Mouse (Mus musculus): ENCODE data around the gene Arap2. TPM values are rescaled to one million over a fixed set of nuclear protein-coding genes. Genes with fewer than 3 reads are reported as not detected.

The Arap2 gene
- polyA plus RNA-seq, 1 experiment = 12.0 TPM

GRCm38 (mm10) chr5:62763046-62763445 is 2.9 kb downstream of the Arap2 start:
- WGBS = 56% methylated on average over 1 of the region's 1 CpGs
- H3K4me3 ChIP-seq (ENCODE audit: control insufficient read depth, insufficient read depth, low read length) = no peak overlapping the region
- H3K27me3 ChIP-seq (ENCODE audit: control insufficient read depth, insufficient read depth, low read length) = no peaks in the 10 kb centered on the region
- H3K36me3 ChIP-seq (ENCODE audit: control insufficient read depth, insufficient read depth, low read length) = no peaks in the 10 kb centered on the region
- H3K27ac ChIP-seq (ENCODE audit: control insufficient read depth, insufficient read depth, low read length) = no peak overlapping the region
- H3K4me1 ChIP-seq (replicated peaks; ENCODE audit: control insufficient read depth, insufficient read depth, low read length) = peaks cover 25% of the 10 kb centered on the region
- TF ChIP-seq POLR2A (IDR thresholded peaks at IDR 0.05; ENCODE audit: control insufficient read depth, extremely low read depth, insufficient read depth, low read length, poor library complexity) (no peak), CTCF (IDR thresholded peaks at IDR 0.05; ENCODE audit: borderline replicate concordance, control insufficient read depth, extremely low read depth, insufficient read depth, low read length, poor library complexity) (no peak)
- no peak for DNase-seq

- Histone ChIP-seq H3K27ac (ENCODE audit: control insufficient read depth, insufficient read depth, low read length) (no peak overlapping the region; the same call in 1 of the 2 replicates), H3K4me3 (ENCODE audit: control insufficient read depth, insufficient read depth, low read length) (no peak overlapping the region), H3K4me1 (replicated peaks; ENCODE audit: control insufficient read depth, insufficient read depth, low read length) (peaks cover 25% of the 10 kb centered on the region), H3K27me3 (ENCODE audit: control insufficient read depth, insufficient read depth, low read length) (no peaks in the 10 kb centered on the region), H3K36me3 (ENCODE audit: control insufficient read depth, insufficient read depth, low read length) (no peaks in the 10 kb centered on the region)
- TF ChIP-seq CTCF (IDR thresholded peaks at IDR 0.05; ENCODE audit: borderline replicate concordance, control insufficient read depth, extremely low read depth, insufficient read depth, low read length, poor library complexity) (no peak), POLR2A (IDR thresholded peaks at IDR 0.05; ENCODE audit: control insufficient read depth, extremely low read depth, insufficient read depth, low read length, poor library complexity) (no peak)
- WGBS = 12% methylated on average over 4 of the region's 4 CpGs
- DNase-seq = no peak
Observed at GRCm38 (mm10) chr5:62762298-62762960, 3.5 kb downstream of the Arap2 start.

GRCm38 (mm10) chr5:62760791-62761504 is 5.0 kb downstream of the Arap2 start:
- Histone ChIP-seq H3K27me3 (ENCODE audit: control insufficient read depth, insufficient read depth, low read length) (no peaks in the 10 kb centered on the region), H3K4me3 (ENCODE audit: control insufficient read depth, insufficient read depth, low read length) (no peak overlapping the region), H3K4me1 (replicated peaks; ENCODE audit: control insufficient read depth, insufficient read depth, low read length) (peaks cover 18% of the 10 kb centered on the region), H3K27ac (ENCODE audit: control insufficient read depth, insufficient read depth, low read length) (no peak overlapping the region), H3K36me3 (ENCODE audit: control insufficient read depth, insufficient read depth, low read length) (no peaks in the 10 kb centered on the region)
- WGBS = 85% methylated on average over 5 of the region's 5 CpGs
- no peak for DNase-seq
- TF ChIP-seq POLR2A (IDR thresholded peaks at IDR 0.05; ENCODE audit: control insufficient read depth, extremely low read depth, insufficient read depth, low read length, poor library complexity) = no peak

GRCm38 (mm10) chr5:62755808-62756527 is 10.0 kb downstream of the Arap2 start:
- Histone ChIP-seq H3K4me1 (replicated peaks; ENCODE audit: control insufficient read depth, insufficient read depth, low read length) (peaks cover 9% of the 10 kb centered on the region), H3K36me3 (ENCODE audit: control insufficient read depth, insufficient read depth, low read length) (no peaks in the 10 kb centered on the region), H3K4me3 (ENCODE audit: control insufficient read depth, insufficient read depth, low read length) (no peak overlapping the region), H3K27ac (ENCODE audit: control insufficient read depth, insufficient read depth, low read length) (no peak overlapping the region), H3K27me3 (ENCODE audit: control insufficient read depth, insufficient read depth, low read length) (no peaks in the 10 kb centered on the region)
- DNase-seq = no peak
- TF ChIP-seq POLR2A (IDR thresholded peaks at IDR 0.05; ENCODE audit: control insufficient read depth, extremely low read depth, insufficient read depth, low read length, poor library complexity) = no peak
- TF ChIP-seq CTCF (IDR thresholded peaks at IDR 0.05; ENCODE audit: borderline replicate concordance, control insufficient read depth, extremely low read depth, insufficient read depth, low read length, poor library complexity) = no peak
- WGBS = 74% methylated on average over 3 of the region's 3 CpGs

GRCm38 (mm10) chr5:62752934-62753333 is 13.0 kb downstream of the Arap2 start:
- Histone ChIP-seq H3K27ac (ENCODE audit: control insufficient read depth, insufficient read depth, low read length) (no peak overlapping the region), H3K27me3 (ENCODE audit: control insufficient read depth, insufficient read depth, low read length) (no peaks in the 10 kb centered on the region), H3K36me3 (ENCODE audit: control insufficient read depth, insufficient read depth, low read length) (peaks cover under 1% of the 10 kb centered on the region; the same call in 1 of the 2 replicates), H3K4me1 (replicated peaks; ENCODE audit: control insufficient read depth, insufficient read depth, low read length) (peaks cover 2% of the 10 kb centered on the region), H3K4me3 (ENCODE audit: control insufficient read depth, insufficient read depth, low read length) (no peak overlapping the region)
- no peak for DNase-seq
- WGBS = 51% methylated on average over 3 of the region's 3 CpGs
- TF ChIP-seq CTCF (IDR thresholded peaks at IDR 0.05; ENCODE audit: borderline replicate concordance, control insufficient read depth, extremely low read depth, insufficient read depth, low read length, poor library complexity) = no peak
- TF ChIP-seq POLR2A (IDR thresholded peaks at IDR 0.05; ENCODE audit: control insufficient read depth, extremely low read depth, insufficient read depth, low read length, poor library complexity) = no peak

- no peak overlapping the region for H3K4me3 ChIP-seq (ENCODE audit: control insufficient read depth, insufficient read depth, low read length)
- H3K36me3 ChIP-seq (ENCODE audit: control insufficient read depth, insufficient read depth, low read length) = peaks cover 4% of the 10 kb centered on the region; the same call in 1 of the 2 replicates
- H3K27me3 ChIP-seq (ENCODE audit: control insufficient read depth, insufficient read depth, low read length) = no peaks in the 10 kb centered on the region
- TF ChIP-seq CTCF (IDR thresholded peaks at IDR 0.05; ENCODE audit: borderline replicate concordance, control insufficient read depth, extremely low read depth, insufficient read depth, low read length, poor library complexity) (no peak), POLR2A (IDR thresholded peaks at IDR 0.05; ENCODE audit: control insufficient read depth, extremely low read depth, insufficient read depth, low read length, poor library complexity) (no peak)
- peak; percentile 42 for DNase-seq
- no peak overlapping the region for H3K27ac ChIP-seq (ENCODE audit: control insufficient read depth, insufficient read depth, low read length)
- H3K4me1 ChIP-seq (replicated peaks; ENCODE audit: control insufficient read depth, insufficient read depth, low read length) = peaks cover 2% of the 10 kb centered on the region
- 14% methylated on average over 2 of the region's 2 CpGs for WGBS
Observed at GRCm38 (mm10) chr5:62751692-62752091, 14.3 kb downstream of the Arap2 start.

All from thymus, adult 2 months (tissue).